12 mouse cellular contexts compared by ENCODE assay signal in the genomic region with DNA sequence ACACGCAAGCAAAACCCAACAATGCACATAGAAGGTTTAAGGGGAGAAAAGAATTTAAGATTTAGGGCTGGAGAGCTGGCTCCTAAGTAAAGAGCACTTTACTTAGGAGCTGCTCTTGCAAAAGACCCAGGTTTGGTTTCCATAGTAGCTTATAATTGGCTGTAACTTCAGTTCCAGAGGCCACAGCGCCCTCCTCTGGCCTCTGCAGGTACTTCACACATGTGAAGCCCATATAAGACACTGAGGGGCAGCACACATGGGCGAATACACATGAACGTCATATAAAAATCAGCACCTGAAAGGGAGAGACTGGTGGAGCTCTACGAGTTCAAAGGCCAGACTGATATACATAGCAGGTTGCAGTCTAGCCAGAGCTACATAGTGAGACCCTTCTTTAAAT. TPM values are rescaled to one million over a fixed set of nuclear protein-coding genes. Genes with fewer than 3 reads are reported as not detected.
DNase-seq lines count a peak whose midpoint lies in the region; ATAC-seq and TF ChIP-seq lines count a peak whose summit lies in the region.
"Had no signal": no experiment of that assay in that cellular context is flagged by ENCODE, and none has a peak within 500 bp of the region (broad histone marks: within the 10 kb centered on the region; RNA-seq: fewer than 3 reads in every experiment).

No protein-coding gene starts in this region.

- TF ChIP-seq EP300 in ES-Bruce4 (IDR thresholded peaks at IDR 0.05; ENCODE audit: insufficient read depth, low read depth, low read length) = no peak
- no peak for TF ChIP-seq EP300 in liver, embryonic 14.5 days (IDR thresholded peaks at IDR 0.05; ENCODE audit: low read depth)

- TF ChIP-seq POLR2A in ES-Bruce4 (IDR thresholded peaks at IDR 0.05; ENCODE audit: insufficient read depth, low read length) = no peak

- H3K4me1 ChIP-seq in ES-Bruce4 (ENCODE audit: control insufficient read depth, insufficient read depth, low read length) = no peaks in the 10 kb centered on the region
- peaks cover 0 to 3% of the 10 kb centered on the region in 2 experiments; a peak in 1 of 4 replicates for H3K4me1 ChIP-seq in liver, embryonic 14.5 days (replicated peaks; ENCODE audit: control insufficient read depth in 2 of 2, insufficient read depth in 2 of 2, low read length in 1 of 2)
- H3K4me1 ChIP-seq in hindbrain, embryonic 12.5 days = peaks cover 20% of the 10 kb centered on the region

- H3K4me2 ChIP-seq in liver, embryonic 14.5 days (ENCODE audit: low read depth) = no peak overlapping the region
- no peak overlapping the region for H3K4me2 ChIP-seq in hindbrain, embryonic 12.5 days (replicated peaks)
- H3K4me2 ChIP-seq: lung, embryonic 15.5 days had no signal

- no peak for ATAC-seq in liver, embryonic 14.5 days (ENCODE audit: insufficient read depth)
- no peak for ATAC-seq in hindbrain, embryonic 12.5 days (ENCODE audit: low FRiP score)
- ATAC-seq: inflammation-experienced regulatory T-cells, adult 6 months had no signal

- H3K4me3 ChIP-seq in left cerebral cortex, adult 2 months = no peak overlapping the region
- H3K4me3 ChIP-seq in ES-Bruce4 (ENCODE audit: low read depth, low read length) = no peak overlapping the region
- no peak overlapping the region for H3K4me3 ChIP-seq in liver, embryonic 14.5 days (ENCODE audit: insufficient read depth in 1 of 2, low read depth in 2 of 2, low read length in 2 of 2)
- no peak overlapping the region for H3K4me3 ChIP-seq in hindbrain, embryonic 12.5 days
- H3K4me3 ChIP-seq: erythroblast, embryonic 14.5 days; lung, embryonic 15.5 days had no signal

- no peaks in the 10 kb centered on the region for H3K27me3 ChIP-seq in ES-Bruce4 (ENCODE audit: control insufficient read depth, insufficient read depth, low read length, poor library complexity, severe bottlenecking)
- H3K27me3 ChIP-seq in liver, embryonic 14.5 days (ENCODE audit: control insufficient read depth, insufficient read depth, low read length) = peaks cover 32% of the 10 kb centered on the region
- H3K27me3 ChIP-seq in hindbrain, embryonic 12.5 days = peaks cover 36% of the 10 kb centered on the region

- H3K9ac ChIP-seq in ES-Bruce4 (ENCODE audit: low read depth, poor library complexity, severe bottlenecking) = no peak overlapping the region
- H3K9ac ChIP-seq in liver, embryonic 14.5 days (replicated peaks) = no peak overlapping the region
- no peak overlapping the region for H3K9ac ChIP-seq in hindbrain, embryonic 12.5 days
- H3K9ac ChIP-seq: lung, embryonic 15.5 days had no signal

- H3K9me3 ChIP-seq in ES-Bruce4 (replicated peaks; ENCODE audit: control insufficient read depth, insufficient read depth, low read length, poor library complexity, severe bottlenecking) = no peaks in the 10 kb centered on the region
- H3K9me3 ChIP-seq in liver, embryonic 14.5 days (ENCODE audit: control insufficient read depth, low read length) = no peaks in the 10 kb centered on the region
- H3K9me3 ChIP-seq in hindbrain, embryonic 12.5 days (replicated peaks) = no peaks in the 10 kb centered on the region
- H3K9me3 ChIP-seq: lung, embryonic 15.5 days had no signal

- no peak for DNase-seq in left cerebral cortex, adult 2 months (ENCODE audit: extremely low spot score in 1 of 2, low spot score in 2 of 2)
- no peak for DNase-seq in left cerebral cortex, adult 11 months (ENCODE audit: low spot score)
- DNase-seq in B cell, adult 2 months = peak; percentile 62 to 67
- no peak for DNase-seq in liver, embryonic 14.5 days (ENCODE audit: low read depth in 3 of 3, low spot score in 3 of 3)
- DNase-seq in right cerebral cortex, postnatal 4 days = no peak
- DNase-seq: adrenal gland, adult 2 months had no signal

- peak; percentile 35 for TF ChIP-seq CTCF in left cerebral cortex, adult 2 months (IDR thresholded peaks at IDR 0.05)
- peak; percentile 78 for TF ChIP-seq CTCF in ES-Bruce4 (IDR thresholded peaks at IDR 0.05; ENCODE audit: low read depth, low read length)
- peak; percentile 65 for TF ChIP-seq CTCF in liver, embryonic 14.5 days (IDR thresholded peaks at IDR 0.05; ENCODE audit: low read depth)

- 63% methylated on average over 5 of the region's 5 CpGs for WGBS in liver, embryonic 14.5 days (ENCODE audit: insufficient replicate concordance)
- 64% methylated on average over 5 of the region's 5 CpGs for WGBS in hindbrain, embryonic 12.5 days

- no peak overlapping the region for H3K27ac ChIP-seq in left cerebral cortex, adult 2 months
- H3K27ac ChIP-seq in ES-Bruce4 (ENCODE audit: insufficient read depth, low read length) = no peak overlapping the region
- no peak overlapping the region for H3K27ac ChIP-seq in liver, embryonic 14.5 days
- H3K27ac ChIP-seq in hindbrain, embryonic 12.5 days = no peak overlapping the region
- H3K27ac ChIP-seq: lung, embryonic 15.5 days had no signal

- peaks cover 15% of the 10 kb centered on the region for H3K36me3 ChIP-seq in ES-Bruce4 (ENCODE audit: control insufficient read depth, insufficient read depth, low read length, poor library complexity, severe bottlenecking)
- H3K36me3 ChIP-seq in liver, embryonic 14.5 days (replicated peaks; ENCODE audit: control insufficient read depth, insufficient read depth, low read depth) = peaks cover 20% of the 10 kb centered on the region
- peaks cover 18% of the 10 kb centered on the region for H3K36me3 ChIP-seq in hindbrain, embryonic 12.5 days

- intact Hi-C loops in left cerebral cortex, adult 2 months (cut with DNase I) = loop anchor here (5.0 kb wide), 1 partner anchor 36 kb away; a partner anchor contains a TSS

RNA-seq across cellular contexts. Expression of a gene that starts 4.3 kb away (rescaled TPM):
- total RNA-seq in left cerebral cortex, adult 2 months (2021) = 1 to 10 TPM; 7.0 to 8.8 TPM
- 81.8 and 86.0 TPM in 2 replicates for polyA plus RNA-seq in ES-Bruce4 (2011; ENCODE audit: insufficient read depth, insufficient read length, low read depth, missing spikeins)
- 3.3 and 8.9 TPM in 2 replicates for polyA plus RNA-seq in liver, embryonic 14.5 days (2012; rRNA removed)
- polyA plus RNA-seq in liver, embryonic 14.5 days (2014; fragmentation: Nextera tagmentation; extraction: Ambion mirVana) = 12.6 and 16.1 TPM in 2 replicates
- polyA plus RNA-seq in hindbrain, embryonic 12.5 days (2016; fragmentation: Nextera tagmentation; extraction: Ambion mirVana) = 59.3 and 105 TPM in 2 replicates
- polyA plus RNA-seq: erythroblast, embryonic 14.5 days; inflammation-experienced regulatory T-cells, adult 6 months had no signal

RNA-seq across cellular contexts. Expression of a gene that starts 21.1 kb away (rescaled TPM):
- not detected for total RNA-seq in left cerebral cortex, adult 2 months (2021)
- polyA plus RNA-seq in ES-Bruce4 (2011; ENCODE audit: insufficient read depth, insufficient read length, low read depth, missing spikeins) = 0.61 and 0.75 TPM in 2 replicates
- polyA plus RNA-seq in liver, embryonic 14.5 days (2012; rRNA removed) = 0.75 and 0.84 TPM in 2 replicates
- polyA plus RNA-seq in liver, embryonic 14.5 days (2014; fragmentation: Nextera tagmentation; extraction: Ambion mirVana) = 0.32 and 0.59 TPM in 2 replicates
- polyA plus RNA-seq in hindbrain, embryonic 12.5 days (2016; fragmentation: Nextera tagmentation; extraction: Ambion mirVana) = 1.3 and 1.5 TPM in 2 replicates
- total RNA-seq: layer of hippocampus, postnatal 14 days had no signal
- polyA plus RNA-seq: erythroblast, embryonic 14.5 days had no signal

RNA-seq across cellular contexts. Expression of a gene that starts 28.4 kb away (rescaled TPM):
- total RNA-seq in left cerebral cortex, adult 2 months (2021) = 1 to 10 TPM in 1 of 2 experiments, under 1 TPM in 1; 0.41 to 1.7 TPM
- polyA plus RNA-seq in ES-Bruce4 (2011; ENCODE audit: insufficient read depth, insufficient read length, low read depth, missing spikeins) = 33.1 and 40.8 TPM in 2 replicates
- 37.5 and 42.5 TPM in 2 replicates for polyA plus RNA-seq in liver, embryonic 14.5 days (2012; rRNA removed)
- polyA plus RNA-seq in liver, embryonic 14.5 days (2014; fragmentation: Nextera tagmentation; extraction: Ambion mirVana) = 23.4 and 24.7 TPM in 2 replicates
- 22.6 and 26.8 TPM in 2 replicates for polyA plus RNA-seq in hindbrain, embryonic 12.5 days (2016; fragmentation: Nextera tagmentation; extraction: Ambion mirVana)

RNA-seq across cellular contexts. Expression of a gene that starts 34.3 kb away (rescaled TPM):
- total RNA-seq in left cerebral cortex, adult 2 months (2021) = 10 to 100 TPM; 74.6 to 77.9 TPM
- 24.0 and 24.4 TPM in 2 replicates for polyA plus RNA-seq in ES-Bruce4 (2011; ENCODE audit: insufficient read depth, insufficient read length, low read depth, missing spikeins)
- 9.6 and 10.9 TPM in 2 replicates for polyA plus RNA-seq in liver, embryonic 14.5 days (2012; rRNA removed)
- 21.2 and 21.7 TPM in 2 replicates for polyA plus RNA-seq in liver, embryonic 14.5 days (2014; fragmentation: Nextera tagmentation; extraction: Ambion mirVana)
- 60.2 and 65.7 TPM in 2 replicates for polyA plus RNA-seq in hindbrain, embryonic 12.5 days (2016; fragmentation: Nextera tagmentation; extraction: Ambion mirVana)

RNA-seq across cellular contexts. Expression of a gene that starts 34.6 kb away (rescaled TPM):
- 10 to 100 TPM; 50.7 to 52.2 TPM for total RNA-seq in left cerebral cortex, adult 2 months (2021)
- polyA plus RNA-seq in ES-Bruce4 (2011; ENCODE audit: insufficient read depth, insufficient read length, low read depth, missing spikeins) = 92.5 and 97.2 TPM in 2 replicates
- polyA plus RNA-seq in liver, embryonic 14.5 days (2012; rRNA removed) = 26.4 and 30.1 TPM in 2 replicates
- polyA plus RNA-seq in liver, embryonic 14.5 days (2014; fragmentation: Nextera tagmentation; extraction: Ambion mirVana) = 39.3 and 39.7 TPM in 2 replicates
- 70.5 and 71.7 TPM in 2 replicates for polyA plus RNA-seq in hindbrain, embryonic 12.5 days (2016; fragmentation: Nextera tagmentation; extraction: Ambion mirVana)

Comparison
In these comparisons a context has a peak if more than half of its experiments do, and no peak if none do; other contexts are left out.
1. DNase-seq: peak in B cell, adult 2 months (2 of 2); none in left cerebral cortex, adult 2 months (0 of 2), left cerebral cortex, adult 11 months (single experiment), liver, embryonic 14.5 days (0 of 3) and right cerebral cortex, postnatal 4 days (single experiment).
2. Peak in every context shown above with its lines, with median percentiles within 50 percentile points of each other: CTCF ChIP-seq.